Mouse (Mus musculus): ENCODE data around the gene Lemd1. TPM values are rescaled to one million over a fixed set of nuclear protein-coding genes. Genes with fewer than 3 reads are reported as not detected.

Gene Lemd1
- polyA plus RNA-seq, 1 experiment: not detected

- Histone ChIP-seq H3K4me1 (replicated peaks; ENCODE audit: control insufficient read depth, insufficient read depth, low read length) (no peaks in the 10 kb centered on the region), H3K27ac (ENCODE audit: control insufficient read depth, insufficient read depth, low read length) (no peak overlapping the region), H3K36me3 (ENCODE audit: control insufficient read depth, insufficient read depth, low read length) (no peaks in the 10 kb centered on the region), H3K27me3 (ENCODE audit: control insufficient read depth, insufficient read depth, low read length) (no peaks in the 10 kb centered on the region), H3K4me3 (ENCODE audit: control insufficient read depth, insufficient read depth, low read length) (no peak overlapping the region)
- 43% methylated on average over 7 of the region's 7 CpGs for WGBS
- no peak for TF ChIP-seq CTCF (IDR thresholded peaks at IDR 0.05; ENCODE audit: borderline replicate concordance, control insufficient read depth, extremely low read depth, insufficient read depth, low read length, poor library complexity)
- no peak for TF ChIP-seq POLR2A (IDR thresholded peaks at IDR 0.05; ENCODE audit: control insufficient read depth, extremely low read depth, insufficient read depth, low read length, poor library complexity)
- DNase-seq: no peak
Measured at GRCm38 (mm10) chr1:132264577-132264976, 73.3 kb downstream of the Lemd1 start.

DNA sequence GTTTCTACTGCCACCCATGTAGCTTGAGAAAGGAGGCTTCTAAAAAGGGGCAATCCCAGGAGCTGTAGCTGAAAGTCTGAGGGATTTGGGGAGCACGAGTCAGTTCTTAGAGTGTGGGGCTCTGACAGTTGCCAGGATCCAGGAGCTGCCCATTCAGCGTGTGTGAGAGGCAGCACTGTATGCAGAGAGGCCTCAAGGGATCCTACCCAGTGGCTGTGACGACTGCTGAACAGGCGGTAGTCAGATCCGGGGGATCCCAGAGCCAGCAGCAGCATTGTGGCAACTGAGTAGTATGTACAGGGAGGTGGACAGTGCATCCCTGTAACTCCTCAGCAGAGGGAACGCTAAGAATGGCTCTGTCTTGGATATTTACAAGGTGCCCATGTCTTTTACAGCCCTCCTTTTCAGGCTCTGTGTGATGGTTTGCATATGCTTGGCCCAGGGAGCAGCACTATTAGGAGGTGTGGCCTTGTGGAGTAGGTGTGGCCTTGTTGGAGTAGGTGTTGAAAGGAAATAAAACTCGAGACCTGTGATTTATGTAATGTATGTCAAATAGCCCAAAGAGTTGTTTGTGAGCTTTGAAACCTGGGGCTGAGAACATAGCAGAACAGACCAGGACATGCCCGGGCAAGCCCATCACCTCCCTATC lies 74.1 kb downstream of the Lemd1 start:
- no peak overlapping the region for H3K4me3 ChIP-seq (ENCODE audit: control insufficient read depth, insufficient read depth, low read length)
- no peak for DNase-seq
- H3K27me3 ChIP-seq (ENCODE audit: control insufficient read depth, insufficient read depth, low read length): no peaks in the 10 kb centered on the region
- TF ChIP-seq CTCF (IDR thresholded peaks at IDR 0.05; ENCODE audit: borderline replicate concordance, control insufficient read depth, extremely low read depth, insufficient read depth, low read length, poor library complexity) (no peak), POLR2A (IDR thresholded peaks at IDR 0.05; ENCODE audit: control insufficient read depth, extremely low read depth, insufficient read depth, low read length, poor library complexity) (no peak)
- no peaks in the 10 kb centered on the region for H3K4me1 ChIP-seq (replicated peaks; ENCODE audit: control insufficient read depth, insufficient read depth, low read length)
- no peaks in the 10 kb centered on the region for H3K36me3 ChIP-seq (ENCODE audit: control insufficient read depth, insufficient read depth, low read length)
- 88% methylated on average over 8 of the region's 8 CpGs for WGBS
- no peak overlapping the region for H3K27ac ChIP-seq (ENCODE audit: control insufficient read depth, insufficient read depth, low read length)

GRCm38 (mm10) chr1:132265936-132266335 lies 74.7 kb downstream of the Lemd1 start:
- H3K4me3 ChIP-seq (ENCODE audit: control insufficient read depth, insufficient read depth, low read length): no peak overlapping the region
- H3K4me1 ChIP-seq (replicated peaks; ENCODE audit: control insufficient read depth, insufficient read depth, low read length): no peaks in the 10 kb centered on the region
- no peaks in the 10 kb centered on the region for H3K36me3 ChIP-seq (ENCODE audit: control insufficient read depth, insufficient read depth, low read length)
- no peak overlapping the region for H3K27ac ChIP-seq (ENCODE audit: control insufficient read depth, insufficient read depth, low read length)
- H3K27me3 ChIP-seq (ENCODE audit: control insufficient read depth, insufficient read depth, low read length): no peaks in the 10 kb centered on the region
- TF ChIP-seq CTCF (IDR thresholded peaks at IDR 0.05; ENCODE audit: borderline replicate concordance, control insufficient read depth, extremely low read depth, insufficient read depth, low read length, poor library complexity) (no peak), POLR2A (IDR thresholded peaks at IDR 0.05; ENCODE audit: control insufficient read depth, extremely low read depth, insufficient read depth, low read length, poor library complexity) (no peak)
- no peak for DNase-seq
- WGBS: 93% methylated on average over 10 of the region's 10 CpGs

GRCm38 (mm10) chr1:132266791-132267557 lies 75.7 kb downstream of the Lemd1 start:
- TF ChIP-seq POLR2A (IDR thresholded peaks at IDR 0.05; ENCODE audit: control insufficient read depth, extremely low read depth, insufficient read depth, low read length, poor library complexity) (no peak), CTCF (IDR thresholded peaks at IDR 0.05; ENCODE audit: borderline replicate concordance, control insufficient read depth, extremely low read depth, insufficient read depth, low read length, poor library complexity) (no peak)
- Histone ChIP-seq H3K27ac (ENCODE audit: control insufficient read depth, insufficient read depth, low read length) (no peak overlapping the region), H3K27me3 (ENCODE audit: control insufficient read depth, insufficient read depth, low read length) (no peaks in the 10 kb centered on the region), H3K36me3 (ENCODE audit: control insufficient read depth, insufficient read depth, low read length) (no peaks in the 10 kb centered on the region), H3K4me1 (replicated peaks; ENCODE audit: control insufficient read depth, insufficient read depth, low read length) (no peaks in the 10 kb centered on the region), H3K4me3 (ENCODE audit: control insufficient read depth, insufficient read depth, low read length) (no peak overlapping the region)
- no peak for DNase-seq
- WGBS: 85% methylated on average over 8 of the region's 8 CpGs

- Histone ChIP-seq H3K27me3 (ENCODE audit: control insufficient read depth, insufficient read depth, low read length) (no peaks in the 10 kb centered on the region), H3K36me3 (ENCODE audit: control insufficient read depth, insufficient read depth, low read length) (no peaks in the 10 kb centered on the region), H3K4me3 (ENCODE audit: control insufficient read depth, insufficient read depth, low read length) (no peak overlapping the region), H3K27ac (ENCODE audit: control insufficient read depth, insufficient read depth, low read length) (no peak overlapping the region; the same call in 1 of the 2 replicates), H3K4me1 (replicated peaks; ENCODE audit: control insufficient read depth, insufficient read depth, low read length) (no peaks in the 10 kb centered on the region)
- no peak for TF ChIP-seq POLR2A (IDR thresholded peaks at IDR 0.05; ENCODE audit: control insufficient read depth, extremely low read depth, insufficient read depth, low read length, poor library complexity)
- TF ChIP-seq CTCF (IDR thresholded peaks at IDR 0.05; ENCODE audit: borderline replicate concordance, control insufficient read depth, extremely low read depth, insufficient read depth, low read length, poor library complexity): no peak
- DNase-seq: no peak
- 88% methylated on average over 2 of the region's 2 CpGs for WGBS
Measured at GRCm38 (mm10) chr1:132267959-132268358, 76.7 kb downstream of the Lemd1 start.

GRCm38 (mm10) chr1:132268418-132269060 lies 77.3 kb downstream of the Lemd1 start:
- TF ChIP-seq POLR2A (IDR thresholded peaks at IDR 0.05; ENCODE audit: control insufficient read depth, extremely low read depth, insufficient read depth, low read length, poor library complexity) (no peak), CTCF (IDR thresholded peaks at IDR 0.05; ENCODE audit: borderline replicate concordance, control insufficient read depth, extremely low read depth, insufficient read depth, low read length, poor library complexity) (no peak)
- Histone ChIP-seq H3K4me3 (ENCODE audit: control insufficient read depth, insufficient read depth, low read length) (no peak overlapping the region), H3K4me1 (replicated peaks; ENCODE audit: control insufficient read depth, insufficient read depth, low read length) (no peaks in the 10 kb centered on the region), H3K36me3 (ENCODE audit: control insufficient read depth, insufficient read depth, low read length) (no peaks in the 10 kb centered on the region), H3K27ac (ENCODE audit: control insufficient read depth, insufficient read depth, low read length) (no peak overlapping the region), H3K27me3 (ENCODE audit: control insufficient read depth, insufficient read depth, low read length) (no peaks in the 10 kb centered on the region)
- WGBS: 79% methylated on average over 7 of the region's 7 CpGs
- no peak for DNase-seq
